12 mouse cellular contexts compared by ENCODE assay signal in genomic region chr5:28734768-28735167, GRCm38 (mm10).
DNase-seq lines count a peak whose midpoint lies in the region; TF ChIP-seq lines count a peak whose summit lies in the region.
"Had no signal": no experiment of that assay in that cellular context is flagged by ENCODE, and none has a peak within 500 bp of the region (broad histone marks: within the 10 kb centered on the region; RNA-seq: fewer than 3 reads in every experiment).

No protein-coding gene starts in this region.

- no peaks in the 10 kb centered on the region for H3K4me1 ChIP-seq in heart, adult 2 months (ENCODE audit: control insufficient read depth, insufficient read depth, low read length)
- H3K4me1 ChIP-seq: hindbrain, embryonic 15.5 days; kidney, embryonic 15.5 days had no signal

- H3K27me3 ChIP-seq in heart, adult 2 months (ENCODE audit: control insufficient read depth, insufficient read depth, low read length), result no peaks in the 10 kb centered on the region
- H3K27me3 ChIP-seq: hindbrain, embryonic 15.5 days; kidney, embryonic 15.5 days had no signal

- TF ChIP-seq EP300 in heart, adult 2 months (IDR thresholded peaks at IDR 0.05; ENCODE audit: insufficient read depth, low read depth, low read length), result no peak

- no peak overlapping the region for H3K9ac ChIP-seq in heart, adult 2 months (ENCODE audit: low read depth, low read length)
- H3K9ac ChIP-seq: hindbrain, embryonic 15.5 days; kidney, embryonic 15.5 days; liver, embryonic 14.5 days had no signal

- TF ChIP-seq CTCF in heart, adult 2 months (IDR thresholded peaks at IDR 0.05), result no peak

- H3K27ac ChIP-seq in heart, adult 2 months, result no peak overlapping the region
- H3K27ac ChIP-seq: hindbrain, embryonic 15.5 days; kidney, embryonic 15.5 days; liver, embryonic 14.5 days; macrophage had no signal

- no peak overlapping the region for H3K4me3 ChIP-seq in heart, adult 2 months
- H3K4me3 ChIP-seq: hindbrain, embryonic 15.5 days; kidney, embryonic 15.5 days had no signal

- intact Hi-C loops in heart, adult 2 months (cut with DNase I), result no loop called here
- intact Hi-C loops in heart, postnatal 25 days (cut with DNase I), result no loop called here

- H3K79me2 ChIP-seq in heart, adult 2 months (replicated peaks; ENCODE audit: control insufficient read depth, insufficient read depth, low read length), result no peaks in the 10 kb centered on the region

- no peak for TF ChIP-seq POLR2A in heart, adult 2 months (IDR thresholded peaks at IDR 0.05; ENCODE audit: insufficient read depth, low read depth, low read length)

- peak; percentile 38 to 39 for DNase-seq in heart, adult 2 months
- no peak for DNase-seq in heart, postnatal 25 days (ENCODE audit: low spot score)
- DNase-seq in cerebellum, adult 11 months, result peak; percentile 79
- DNase-seq in cerebellum, adult 9-10 months, result peak; percentile 92
- peak; percentile 41 to 59 for DNase-seq in layer of hippocampus, postnatal 10 days (ENCODE audit: low spot score in 2 of 2)
- no peak for DNase-seq in embryo, embryonic 10 days (ENCODE audit: low spot score)
- DNase-seq in lung, postnatal 25 days (ENCODE audit: low spot score), result no peak
- no peak for DNase-seq in kidney, postnatal 36 days

- no peaks in the 10 kb centered on the region for H3K36me3 ChIP-seq in heart, adult 2 months (ENCODE audit: control insufficient read depth, insufficient read depth, low read length)
- H3K36me3 ChIP-seq: hindbrain, embryonic 15.5 days; kidney, embryonic 15.5 days had no signal

- 55% methylated on average over 3 of the region's 3 CpGs for WGBS in heart, adult 2 months

Comparison
In these comparisons a context has a peak if more than half of its experiments do, and no peak if none do; other contexts are left out.
1. DNase-seq: peak in heart, adult 2 months (2 of 2), cerebellum, adult 11 months (single experiment), cerebellum, adult 9-10 months (single experiment) and layer of hippocampus, postnatal 10 days (2 of 2); none in heart, postnatal 25 days (single experiment), embryo, embryonic 10 days (single experiment), lung, postnatal 25 days (single experiment) and kidney, postnatal 36 days (0 of 2).